Mouse (Mus musculus) liver, adult 10 weeks (tissue): Measurements from ENCODE around the gene Gm17581. TPM values are rescaled to one million over a fixed set of nuclear protein-coding genes. Genes with fewer than 3 reads are reported as not detected.

ENCODE experiments used
- polyA plus RNA-seq: library from polyadenylated mRNA; stranded (reverse); fragments of 350-450 nt; fragmentation: Illumina TruSeq; extraction: RNeasy Lipid Tissue Mini Kit (QIAGEN cat#74804); gene quantifications from one replicate; pipeline ENCODE4 v1.2.3, GENCODE M21; 2014; ENCODE audit warnings: low read depth, low replicate concordance

The Gm17581 gene
- not detected for polyA plus RNA-seq

GRCm38 (mm10) chr2:155735766-155736165 lies at the start of gene Gm17581:
Gene Gm17581, minus strand, starts transcription at chr2:155735866.

GRCm38 (mm10) chr2:155774927-155775684 lies 39.4 kb upstream of the Gm17581 start, which contains the start of gene Mmp24:
Gene Mmp24, plus strand, starts transcription at chr2:155775342.

GRCm38 (mm10) chr2:155751014-155751786 lies 15.5 kb upstream of the Gm17581 start, which contains the start of gene Procr:
Gene Procr, plus strand, starts transcription at chr2:155751117.

GRCm38 (mm10) chr2:155729158-155729645 lies 6.5 kb downstream of the Gm17581 start, which contains the start of gene Edem2:
Gene Edem2, minus strand, starts transcription at chr2:155729475.

GRCm38 (mm10) chr2:155691723-155692493 lies 43.8 kb downstream of the Gm17581 start, which contains the start of gene Trpc4ap:
Gene Trpc4ap, minus strand, starts transcription at chr2:155692384.

Other genes starting within 250 kb of the Gm17581 start
- gene Acss2, start 217.9 kb downstream of the Gm17581 start, polyA plus RNA-seq: 129 TPM
- not detected for gene Ggt7, start 217.6 kb downstream of the Gm17581 start, polyA plus RNA-seq
- gene Gss, start 143.1 kb downstream of the Gm17581 start, polyA plus RNA-seq: 13.4 TPM
- not detected for gene Myh7b, start 124.7 kb downstream of the Gm17581 start, polyA plus RNA-seq
- 44.1 TPM for gene Trpc4ap, start 43.5 kb downstream of the Gm17581 start, polyA plus RNA-seq
- gene Edem2, start 6.4 kb downstream of the Gm17581 start, polyA plus RNA-seq: 13.2 TPM
- gene Procr, start 15.3 kb upstream of the Gm17581 start, polyA plus RNA-seq: 0.79 TPM
- not detected for gene Mmp24, start 39.5 kb upstream of the Gm17581 start, polyA plus RNA-seq
- 6.1 TPM for gene BC029722, start 83.6 kb upstream of the Gm17581 start, polyA plus RNA-seq
- gene Eif6, start 91.1 kb upstream of the Gm17581 start, polyA plus RNA-seq: 15.9 TPM
- not detected for gene Fam83c, start 99.0 kb upstream of the Gm17581 start, polyA plus RNA-seq
- gene Uqcc1, start 194.4 kb upstream of the Gm17581 start, polyA plus RNA-seq: 33.9 TPM
- not detected for gene Gm15557, start 204.9 kb upstream of the Gm17581 start, polyA plus RNA-seq
- not detected for gene Gdf5, start 209.5 kb upstream of the Gm17581 start, polyA plus RNA-seq
- gene Cep250, start 220.6 kb upstream of the Gm17581 start, polyA plus RNA-seq: 0.66 TPM